Mouse (Mus musculus) hindbrain, embryonic 15.5 days (tissue): ENCODE data around the gene Tubb4a. TPM values are rescaled to one million over a fixed set of nuclear protein-coding genes. Genes with fewer than 3 reads are reported as not detected.

Source experiments
- ATAC-seq: fragments of 200-750 bp; cut with Nextera tagmentation; 2 replicates; pipeline ENCODE4 v1.8.0; 2017; ENCODE audit warnings: low read depth, moderate number of reproducible peaks, moderate TSS enrichment; ENCODE audit not compliant: low FRiP score
- H3K27ac ChIP-seq: fragments of 300-500 bp; sonication (generic); replicated peaks from 2 replicates; pipeline ENCODE4 v1.5.1; 2015; ENCODE audit warnings: mild to moderate bottlenecking, inconsistent platforms
- H3K27me3 ChIP-seq: fragments of 300-500 bp; sonication (generic); 2 replicates; pipeline ENCODE4 v1.6.1; 2015; ENCODE audit warnings: control low read depth, inconsistent platforms
- H3K36me3 ChIP-seq: fragments of 300-500 bp; sonication (generic); 2 replicates; pipeline ENCODE4 v1.6.1; 2015; ENCODE audit warnings: control low read depth, inconsistent platforms
- H3K4me1 ChIP-seq: fragments of 300-500 bp; sonication (generic); replicated peaks from 2 replicates; pipeline ENCODE4 v1.6.1; 2015; ENCODE audit warnings: control low read depth, inconsistent platforms
- H3K4me2 ChIP-seq: fragments of 300-500 bp; sonication (generic); 2 replicates; pipeline ENCODE4 v1.6.1; 2015; ENCODE audit warnings: moderate library complexity, mild to moderate bottlenecking, inconsistent platforms
- H3K4me3 ChIP-seq: fragments of 300-500 bp; sonication (generic); 2 replicates; pipeline ENCODE4 v1.5.1; 2015; ENCODE audit warnings: mild to moderate bottlenecking, inconsistent platforms
- H3K9ac ChIP-seq: fragments of 300-500 bp; sonication (generic); 2 replicates; pipeline ENCODE4 v1.6.1; 2015; ENCODE audit warnings: inconsistent platforms
- H3K9me3 ChIP-seq: fragments of 300-500 bp; sonication (generic); 2 replicates; pipeline ENCODE4 v1.6.1; 2016; ENCODE audit warnings: control low read depth, inconsistent platforms
- WGBS: fragments of 180-500 bp; shearing (Covaris S2); methylation state at CpG from one replicate; pipeline ENCODE4 v1.1.7; 2015; 5-methylcytosine and 5-hydroxymethylcytosine counted together
- polyA plus RNA-seq: library from polyadenylated mRNA; unstranded; fragments of >200 nt; fragmentation: Nextera tagmentation; extraction: Ambion mirVana; gene quantifications from 2 replicates; pipeline ENCODE4 v1.2.1, GENCODE M21; 2015

The Tubb4a gene
- polyA plus RNA-seq, 1 experiment from 2014 or later: 394 TPM

- H3K4me1 ChIP-seq: no peaks in the 10 kb centered on the region
- H3K4me2 ChIP-seq: no peak overlapping the region
- no peaks in the 10 kb centered on the region for H3K27me3 ChIP-seq
- no peaks in the 10 kb centered on the region for H3K36me3 ChIP-seq
- 47% methylated on average over 8 of the region's 8 CpGs for WGBS
- no peak overlapping the region for H3K4me3 ChIP-seq
- no peaks in the 10 kb centered on the region for H3K9me3 ChIP-seq
- H3K27ac ChIP-seq: no peak overlapping the region
- ATAC-seq: no peak
- no peak overlapping the region for H3K9ac ChIP-seq
These were observed 48.6 kb downstream of the Tubb4a start for GRCm38 (mm10) chr17:57038978-57039377.

GRCm38 (mm10) chr17:57032854-57033253, 54.7 kb downstream of the Tubb4a start:
- Histone ChIP-seq H3K27me3 (no peaks in the 10 kb centered on the region), H3K4me3 (no peak overlapping the region; the same call in 1 of the 2 replicates), H3K4me1 (peaks cover 29% of the 10 kb centered on the region), H3K36me3 (peaks cover 4% of the 10 kb centered on the region), H3K27ac (0 out of 2 replicates have a peak overlapping the region, but pooled peaks have one; percentile 86), H3K9me3 (no peaks in the 10 kb centered on the region), H3K4me2 (peak overlapping the region; percentile 65; the same call in 1 of the 2 replicates), H3K9ac (no peak overlapping the region)
- WGBS: 90% methylated on average over 4 of the region's 4 CpGs
- no peak for ATAC-seq

- under 1% methylated on average over 38 of the region's 38 CpGs for WGBS
- peak; percentile 99 for ATAC-seq
- peaks cover 29% of the 10 kb centered on the region for H3K4me1 ChIP-seq
- H3K9me3 ChIP-seq: no peaks in the 10 kb centered on the region
- peak overlapping the region; percentile 65 for H3K4me2 ChIP-seq
- peak overlapping the region; percentile 22; the same call in 1 of the 2 replicates for H3K9ac ChIP-seq
- peaks cover 14% of the 10 kb centered on the region for H3K36me3 ChIP-seq
- H3K27me3 ChIP-seq: no peaks in the 10 kb centered on the region
- H3K27ac ChIP-seq: peak overlapping the region; percentile 86
- peak overlapping the region; percentile 85 for H3K4me3 ChIP-seq
These were observed 55.7 kb downstream of the Tubb4a start for GRCm38 (mm10) chr17:57031661-57032420.

GRCm38 (mm10) chr17:57030931-57031660, 56.5 kb downstream of the Tubb4a start, which contains the start of gene Khsrp:
Khsrp (minus strand) TSS chr17:57031522.
- ATAC-seq: no peak
- peak within 1 kb of the TSS; percentile 96 for H3K27ac ChIP-seq
- H3K4me2 ChIP-seq: peak within 1 kb of the TSS; percentile 75
- peak within 1 kb of the TSS; percentile 85 for H3K4me3 ChIP-seq
- peaks cover 22% of the 10 kb centered on the region for H3K36me3 ChIP-seq
- H3K27me3 ChIP-seq: no peaks in the 10 kb centered on the region
- peaks cover 29% of the 10 kb centered on the region for H3K4me1 ChIP-seq
- WGBS: 0% methylated on average over 82 of the region's 99 CpGs
- peak within 1 kb of the TSS; percentile 97 for H3K9ac ChIP-seq
- no peaks in the 10 kb centered on the region for H3K9me3 ChIP-seq

Other genes with a start within 250 kb of the Tubb4a start
- not detected in 2 replicates for gene Acsbg2, start 213.3 kb downstream of the Tubb4a start, polyA plus RNA-seq
- gene 1700061G19Rik, start 212.3 kb downstream of the Tubb4a start, polyA plus RNA-seq: 0.43 and 0.61 TPM in 2 replicates
- gene Mllt1, start 152.4 kb downstream of the Tubb4a start, polyA plus RNA-seq: 89.1 and 93.3 TPM in 2 replicates
- gene Acer1, start 105.7 kb downstream of the Tubb4a start, polyA plus RNA-seq: not detected in 2 replicates
- gene Clpp, start 97.5 kb downstream of the Tubb4a start, polyA plus RNA-seq: 166 and 168 TPM in 2 replicates
- gene Alkbh7, start 90.4 kb downstream of the Tubb4a start, polyA plus RNA-seq: 54.7 and 55.8 TPM in 2 replicates
- 0.51 and 0.61 TPM in 2 replicates for gene Pspn, start 87.8 kb downstream of the Tubb4a start, polyA plus RNA-seq
- 67.3 and 67.5 TPM in 2 replicates for gene Gtf2f1, start 76.5 kb downstream of the Tubb4a start, polyA plus RNA-seq
- 0.41 and 0.54 TPM in 2 replicates for gene Gm17949, start 76.3 kb downstream of the Tubb4a start, polyA plus RNA-seq
- 27.9 and 31.2 TPM in 2 replicates for gene Khsrp, start 56.3 kb downstream of the Tubb4a start, polyA plus RNA-seq
- not detected in 2 replicates for gene Slc25a41, start 46.1 kb downstream of the Tubb4a start, polyA plus RNA-seq
- gene Crb3, start 28.7 kb downstream of the Tubb4a start, polyA plus RNA-seq: 4.1 and 4.6 TPM in 2 replicates
- 43.1 and 45.0 TPM in 2 replicates for gene Slc25a23, start 27.9 kb downstream of the Tubb4a start, polyA plus RNA-seq
- gene Dennd1c, start 9.3 kb downstream of the Tubb4a start, polyA plus RNA-seq: 4.3 and 4.4 TPM in 2 replicates
- 6.6 and 8.7 TPM in 2 replicates for gene Tnfsf9, start 17.5 kb upstream of the Tubb4a start, polyA plus RNA-seq
- gene Cd70, start 62.0 kb upstream of the Tubb4a start, polyA plus RNA-seq: 1.4 and 1.9 TPM in 2 replicates
- 0.08 TPM in 1 of 2 replicates, not detected in the other for gene Tnfsf14, start 106.4 kb upstream of the Tubb4a start, polyA plus RNA-seq
- 1.2 and 1.9 TPM in 2 replicates for gene C3, start 140.4 kb upstream of the Tubb4a start, polyA plus RNA-seq
- gene Gpr108, start 160.7 kb upstream of the Tubb4a start, polyA plus RNA-seq: 22.3 and 24.0 TPM in 2 replicates
- 10.4 and 11.6 TPM in 2 replicates for gene Trip10, start 161.7 kb upstream of the Tubb4a start, polyA plus RNA-seq
- 1.7 and 1.8 TPM in 2 replicates for gene Vav1, start 191.3 kb upstream of the Tubb4a start, polyA plus RNA-seq